24 mouse cellular contexts compared by ENCODE assay signal in the genomic region with DNA sequence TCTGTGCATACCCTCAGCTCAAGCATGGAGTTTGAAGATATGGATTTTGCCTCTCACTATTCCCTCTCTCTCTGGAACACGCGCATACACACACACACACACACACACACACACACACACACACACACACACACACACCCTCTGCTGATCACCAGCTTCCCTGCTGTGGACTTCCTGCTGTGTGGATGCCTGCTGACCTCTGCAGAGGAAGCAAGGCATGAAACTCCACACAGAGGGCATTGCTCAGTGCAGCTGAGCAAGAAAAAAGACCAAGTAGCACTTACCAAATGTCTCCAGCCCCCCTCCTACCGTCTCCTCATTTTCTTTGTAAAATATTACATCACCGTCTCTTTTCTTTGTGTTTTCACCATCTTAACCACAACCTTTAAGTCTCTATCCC.
DNase-seq lines count a peak whose midpoint lies in the region; ATAC-seq and TF ChIP-seq lines count a peak whose summit lies in the region.
"Had no signal": no experiment of that assay in that cellular context is flagged by ENCODE, and none has a peak within 500 bp of the region (broad histone marks: within the 10 kb centered on the region; RNA-seq: fewer than 3 reads in every experiment).

No protein-coding gene starts in this region.

- peak overlapping the region; percentile 36; the same call in 1 of the 2 replicates for H3K27ac ChIP-seq in ES-E14 (ENCODE audit: insufficient read depth, low read depth, low read length, poor library complexity, severe bottlenecking)
- H3K27ac ChIP-seq: embryonic facial prominence, embryonic 12.5 days; forebrain, embryonic 13.5 days; gastrocnemius, adult 2 months; heart, embryonic 10.5 days; hindbrain, postnatal 0 days; kidney, postnatal 0 days; left cerebral cortex, adult 2 months; liver, embryonic 14.5 days; macrophage; neural tube, embryonic 12.5 days; stomach, embryonic 15.5 days had no signal

- H3K36me3 ChIP-seq in ES-E14 (ENCODE audit: control insufficient read depth, insufficient read depth, low read length, poor library complexity, severe bottlenecking), result no peaks in the 10 kb centered on the region
- H3K36me3 ChIP-seq: embryonic facial prominence, embryonic 12.5 days; heart, embryonic 10.5 days; neural tube, embryonic 12.5 days; stomach, embryonic 15.5 days had no signal

- H3K4me1 ChIP-seq in ES-E14 (ENCODE audit: control insufficient read depth in 2 of 2, insufficient read depth in 2 of 2, low read length in 2 of 2, poor library complexity in 1 of 2), result no peaks in the 10 kb centered on the region
- H3K4me1 ChIP-seq: embryonic facial prominence, embryonic 12.5 days; forebrain, embryonic 13.5 days; heart, embryonic 10.5 days; stomach, embryonic 15.5 days had no signal

- ATAC-seq in megakaryocyte, adult 5-6 weeks (ENCODE audit: poor library complexity, severe bottlenecking), result peak; percentile 23; the same call in 1 of the 2 replicates
- ATAC-seq in monocyte, adult 5-6 weeks (replicated peaks; ENCODE audit: insufficient number of reproducible peaks, low FRiP score, low TSS enrichment, poor library complexity, severe bottlenecking), result no peak
- ATAC-seq: CD4-positive, CD25-positive, alpha-beta regulatory T cell, adult 4 months; forebrain, embryonic 13.5 days; hindbrain, postnatal 0 days; intestine, postnatal 0 days had no signal

- no peak overlapping the region for H3K4me3 ChIP-seq in ES-E14 (ENCODE audit: insufficient read depth in 1 of 2, low read depth in 1 of 2, low read length in 2 of 2, poor library complexity in 1 of 2, severe bottlenecking in 1 of 2)
- H3K4me3 ChIP-seq: embryonic facial prominence, embryonic 12.5 days; forebrain, embryonic 13.5 days; gastrocnemius, adult 2 months; heart, embryonic 10.5 days; left cerebral cortex, adult 2 months; neural tube, embryonic 12.5 days; stomach, embryonic 15.5 days had no signal

- no peaks in the 10 kb centered on the region for H3K9me3 ChIP-seq in ES-E14 (ENCODE audit: control insufficient read depth, insufficient read depth, low read depth, low read length)
- H3K9me3 ChIP-seq: embryonic facial prominence, embryonic 12.5 days; forebrain, embryonic 13.5 days; heart, embryonic 10.5 days; neural tube, embryonic 12.5 days; stomach, embryonic 15.5 days had no signal

- H3K9ac ChIP-seq in ES-E14 (ENCODE audit: insufficient read depth, low read depth, low read length, poor library complexity, severe bottlenecking), result no peak overlapping the region
- H3K9ac ChIP-seq: embryonic facial prominence, embryonic 12.5 days; forebrain, embryonic 13.5 days; liver, embryonic 14.5 days; lung, embryonic 14.5 days; neural tube, embryonic 12.5 days; stomach, embryonic 15.5 days had no signal

- peak; percentile 19 for DNase-seq in embryo, embryonic 10 days (ENCODE audit: low spot score)
- no peak for DNase-seq in embryo, embryonic 11 days
- peak; percentile 32 to 64 for DNase-seq in kidney, postnatal 25 days
- no peak for DNase-seq in kidney, postnatal 14 days
- DNase-seq in ES-E14 (ENCODE audit: low read depth, low spot score), result no peak
- no peak for DNase-seq in natural killer cell, adult 2 months (ENCODE audit: low spot score in 2 of 2)
- DNase-seq: cerebellum, adult 8-10 months; gastrocnemius, adult 2 months; lung, embryonic 14.5 days; thymus, postnatal 25 days had no signal

- in situ Hi-C loops in ES-E14 (cut with MboI; ENCODE audit: low sequenced_read_pairs in 2 of 2, unreplicated experiment in 2 of 2), result no loop called here

TF ChIP-seq in ES-E14, 5 proteins besides CTCF, POLR2A, EP300 and RAD21:
- TF ChIP-seq CHD2 (IDR thresholded peaks at IDR 0.05; ENCODE audit: low read depth, low read length) (no peak), ZNF384 (IDR thresholded peaks at IDR 0.05; ENCODE audit: low read depth, low read length) (no peak), HCFC1 (IDR thresholded peaks at IDR 0.05; ENCODE audit: borderline replicate concordance, insufficient read depth, low read length) (no peak), ZC3H11A (IDR thresholded peaks at IDR 0.05; ENCODE audit: borderline replicate concordance, low read depth, low read length) (no peak), MAFK (IDR thresholded peaks at IDR 0.05; ENCODE audit: insufficient read depth, low read depth, low read length) (no peak)

Comparison
In these comparisons a context has a peak if more than half of its experiments do, and no peak if none do; other contexts are left out.
1. DNase-seq: peak in embryo, embryonic 10 days (single experiment) and kidney, postnatal 25 days (2 of 2); none in embryo, embryonic 11 days (single experiment), kidney, postnatal 14 days (single experiment), ES-E14 (single experiment) and natural killer cell, adult 2 months (0 of 2).